Mouse (Mus musculus): ENCODE measurements around the gene Nxph4. TPM values are rescaled to one million over a fixed set of nuclear protein-coding genes. Genes with fewer than 3 reads are reported as not detected.

The Nxph4 gene
- polyA plus RNA-seq, 1 experiment from 2014 or later, result 3.0 TPM

DNA sequence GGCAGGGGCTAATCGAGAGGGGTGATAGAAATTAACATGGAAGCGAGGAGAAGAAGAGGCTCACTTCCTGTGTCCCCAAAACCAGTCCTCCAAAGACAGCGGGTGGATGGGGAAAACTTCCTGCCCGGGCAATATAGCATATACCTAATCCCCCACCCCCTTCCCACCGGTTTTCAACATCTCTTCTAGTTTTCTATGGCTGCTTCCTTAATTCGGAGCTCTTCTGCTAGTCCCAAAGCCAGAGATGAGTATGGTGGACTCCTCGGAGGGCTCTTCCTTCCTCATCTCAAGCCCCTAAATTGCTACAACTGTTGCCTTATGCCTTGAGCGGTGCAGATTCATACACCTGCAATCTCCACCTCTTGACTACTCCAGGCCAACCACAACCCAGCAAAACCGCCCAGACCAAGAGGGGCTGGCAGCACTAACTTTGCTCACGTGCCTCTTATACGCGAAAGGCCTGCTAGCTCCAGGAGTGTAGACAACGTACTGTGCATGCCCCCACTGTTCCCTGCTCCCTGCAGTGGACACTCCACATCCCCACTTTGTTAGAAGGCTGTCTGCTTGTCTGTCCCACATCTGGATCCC is 20.2 kb downstream of the Nxph4 start:
- Histone ChIP-seq H3K9me3 (no peaks in the 10 kb centered on the region), H3K9ac (no peak overlapping the region), H3K27ac (no peak overlapping the region), H3K27me3 (peaks cover 94% of the 10 kb centered on the region), H3K36me3 (peaks cover 21% of the 10 kb centered on the region), H3K4me2 (peak overlapping the region; percentile 97), H3K4me3 (peak overlapping the region; percentile 51; the same call in 1 of the 2 replicates), H3K4me1 (peaks cover 80% of the 10 kb centered on the region)
- no peak for ATAC-seq (ENCODE audit: insufficient number of reproducible peaks, insufficient read depth, low FRiP score, low TSS enrichment, low read depth)
- WGBS, result 9% methylated on average over 13 of the region's 13 CpGs

GRCm38 (mm10) chr10:127513501-127514091 is 20.8 kb downstream of the Nxph4 start:
- Histone ChIP-seq H3K27me3 (peaks cover 99% of the 10 kb centered on the region), H3K4me3 (peak overlapping the region; percentile 51), H3K9me3 (no peaks in the 10 kb centered on the region), H3K4me1 (peaks cover 86% of the 10 kb centered on the region), H3K27ac (0 out of 2 replicates have a peak overlapping the region, but pooled peaks have one; percentile 7), H3K36me3 (peaks cover 14% of the 10 kb centered on the region), H3K4me2 (peak overlapping the region; percentile 97), H3K9ac (peak overlapping the region; percentile 57)
- 1% methylated on average over 16 of the region's 16 CpGs for WGBS
- ATAC-seq (ENCODE audit: insufficient number of reproducible peaks, insufficient read depth, low FRiP score, low TSS enrichment, low read depth), result peak; percentile 17; the same call in 1 of the 2 replicates

DNA sequence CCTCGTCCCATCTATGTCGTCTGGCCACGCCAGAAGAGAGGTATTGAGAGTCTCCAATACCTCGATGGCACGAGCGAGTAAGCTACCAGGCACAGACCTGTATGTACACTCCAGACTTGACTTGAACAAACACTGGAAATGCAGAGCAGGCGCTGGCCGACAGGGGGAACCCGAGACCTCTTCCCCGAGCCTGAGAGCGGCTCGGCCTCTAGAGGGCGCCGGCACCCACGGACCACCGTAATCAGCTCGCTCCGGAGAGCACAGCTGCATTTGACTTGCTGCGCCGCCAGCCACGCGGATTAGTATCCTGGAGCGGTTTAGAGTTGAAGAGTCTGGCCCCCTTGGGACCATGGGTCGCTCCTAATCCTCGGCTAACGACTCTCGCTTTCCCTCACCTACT is 21.5 kb downstream of the Nxph4 start:
- under 1% methylated on average over 27 of the region's 27 CpGs for WGBS
- H3K4me2 ChIP-seq, result peak overlapping the region; percentile 97
- H3K9ac ChIP-seq, result peak overlapping the region; percentile 57
- H3K9me3 ChIP-seq, result no peaks in the 10 kb centered on the region
- peaks cover 99% of the 10 kb centered on the region for H3K27me3 ChIP-seq
- H3K36me3 ChIP-seq, result peaks cover 7% of the 10 kb centered on the region
- ATAC-seq (ENCODE audit: insufficient number of reproducible peaks, insufficient read depth, low FRiP score, low TSS enrichment, low read depth), result peak; percentile 29
- H3K4me3 ChIP-seq, result peak overlapping the region; percentile 51
- 0 out of 2 replicates have a peak overlapping the region, but pooled peaks have one; percentile 7 for H3K27ac ChIP-seq
- H3K4me1 ChIP-seq, result peaks cover 92% of the 10 kb centered on the region

- H3K4me1 ChIP-seq, result peaks cover 93% of the 10 kb centered on the region
- whole genome bisulfite sequencing, result under 1% methylated on average over 7 of the region's 7 CpGs
- H3K9ac ChIP-seq, result peak overlapping the region; percentile 73
Measured at GRCm38 (mm10) chr10:127512307-127512666, 22.1 kb downstream of the Nxph4 start.

DNA sequence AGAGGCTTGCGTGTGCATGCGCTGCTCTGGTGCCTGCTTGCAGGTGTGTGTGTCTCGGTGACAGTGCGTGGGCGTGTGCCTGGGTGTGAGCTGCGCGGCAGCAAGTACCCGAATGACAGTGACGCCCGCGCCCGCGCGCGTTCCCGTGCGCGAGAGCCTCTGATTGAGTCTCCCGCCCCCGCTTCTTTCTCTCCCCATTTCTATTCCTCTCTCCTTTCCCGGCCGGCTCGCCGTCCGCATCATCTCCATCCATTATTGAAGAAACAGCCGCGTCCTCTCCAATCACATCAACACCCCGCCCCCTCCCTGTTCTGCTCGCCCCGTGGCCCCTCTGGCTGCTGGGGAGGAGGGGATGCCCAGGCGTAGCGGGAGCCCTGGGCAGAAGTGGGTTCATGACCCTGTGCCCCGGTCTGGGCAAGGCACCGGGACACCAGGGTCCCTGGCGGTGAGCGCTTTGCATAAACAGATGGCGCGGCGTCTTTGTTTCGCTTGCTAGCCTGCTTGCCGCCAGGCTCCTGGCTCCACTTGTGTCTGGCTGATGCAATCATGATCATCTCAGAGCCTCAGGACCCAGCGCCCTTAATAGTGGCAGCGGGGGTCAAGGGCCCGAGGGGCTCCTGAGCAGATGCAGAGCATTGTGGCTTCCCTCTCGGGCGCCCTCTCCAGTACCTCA is 22.6 kb downstream of the Nxph4 start:
- H3K36me3 ChIP-seq, result 0 out of 2 replicates have a peak, but pooled peaks cover under 1% of the 10 kb centered on the region
- peaks cover 99% of the 10 kb centered on the region for H3K27me3 ChIP-seq
- peak overlapping the region; percentile 73 for H3K9ac ChIP-seq
- WGBS, result under 1% methylated on average over 46 of the region's 46 CpGs
- no peaks in the 10 kb centered on the region for H3K9me3 ChIP-seq
- no peak for ATAC-seq (ENCODE audit: insufficient number of reproducible peaks, insufficient read depth, low FRiP score, low TSS enrichment, low read depth)
- peak overlapping the region; percentile 51 for H3K4me3 ChIP-seq
- H3K4me1 ChIP-seq, result peaks cover 88% of the 10 kb centered on the region
- H3K27ac ChIP-seq, result no peak overlapping the region
- H3K4me2 ChIP-seq, result peak overlapping the region; percentile 97

More at GRCm38 (mm10) chr10:127512307-127512666, 22.1 kb downstream of the Nxph4 start:
- Histone ChIP-seq H3K27ac (no peak overlapping the region), H3K36me3 (0 out of 2 replicates have a peak, but pooled peaks cover 1% of the 10 kb centered on the region), H3K4me2 (peak overlapping the region; percentile 97), H3K4me3 (peak overlapping the region; percentile 51), H3K9me3 (no peaks in the 10 kb centered on the region), H3K27me3 (peaks cover 99% of the 10 kb centered on the region)
- no peak for ATAC-seq (ENCODE audit: insufficient number of reproducible peaks, insufficient read depth, low FRiP score, low TSS enrichment, low read depth)

- Histone ChIP-seq H3K27ac (no peak overlapping the region), H3K27me3 (peaks cover 95% of the 10 kb centered on the region), H3K36me3 (peaks cover 7% of the 10 kb centered on the region; the same call in 1 of the 2 replicates), H3K4me1 (peaks cover 81% of the 10 kb centered on the region), H3K4me3 (peak overlapping the region; percentile 51), H3K9ac (peak overlapping the region; percentile 73; the same call in 1 of the 2 replicates), H3K4me2 (peak overlapping the region; percentile 97), H3K9me3 (no peaks in the 10 kb centered on the region)
- 8% methylated on average over 11 of the region's 11 CpGs for WGBS
- ATAC-seq (ENCODE audit: insufficient number of reproducible peaks, insufficient read depth, low FRiP score, low TSS enrichment, low read depth), result no peak
Measured at GRCm38 (mm10) chr10:127510895-127511617, 23.3 kb downstream of the Nxph4 start.

GRCm38 (mm10) chr10:127509837-127510701 is 24.3 kb downstream of the Nxph4 start:
- ATAC-seq (ENCODE audit: insufficient number of reproducible peaks, insufficient read depth, low FRiP score, low TSS enrichment, low read depth), result no peak
- Histone ChIP-seq H3K9me3 (no peaks in the 10 kb centered on the region), H3K4me3 (peak overlapping the region; percentile 43), H3K9ac (no peak overlapping the region), H3K4me2 (peak overlapping the region; percentile 73), H3K27ac (no peak overlapping the region), H3K36me3 (peaks cover 16% of the 10 kb centered on the region; the same call in 1 of the 2 replicates), H3K27me3 (peaks cover 85% of the 10 kb centered on the region), H3K4me1 (peaks cover 73% of the 10 kb centered on the region)
- WGBS, result 6% methylated on average over 17 of the region's 17 CpGs

GRCm38 (mm10) chr10:127509051-127509836 is 25.1 kb downstream of the Nxph4 start:
- peak; percentile 22 for ATAC-seq (ENCODE audit: insufficient number of reproducible peaks, insufficient read depth, low FRiP score, low TSS enrichment, low read depth)
- WGBS, result 1% methylated on average over 35 of the region's 35 CpGs
- peaks cover 16% of the 10 kb centered on the region; the same call in 1 of the 2 replicates for H3K36me3 ChIP-seq
- H3K27ac ChIP-seq, result no peak overlapping the region
- peaks cover 77% of the 10 kb centered on the region for H3K27me3 ChIP-seq
- 0 out of 2 replicates have a peak overlapping the region, but pooled peaks have one; percentile 32 for H3K9ac ChIP-seq
- H3K4me1 ChIP-seq, result peaks cover 66% of the 10 kb centered on the region
- H3K9me3 ChIP-seq, result no peaks in the 10 kb centered on the region
- H3K4me2 ChIP-seq, result peak overlapping the region; percentile 73
- H3K4me3 ChIP-seq, result peak overlapping the region; percentile 43

DNA sequence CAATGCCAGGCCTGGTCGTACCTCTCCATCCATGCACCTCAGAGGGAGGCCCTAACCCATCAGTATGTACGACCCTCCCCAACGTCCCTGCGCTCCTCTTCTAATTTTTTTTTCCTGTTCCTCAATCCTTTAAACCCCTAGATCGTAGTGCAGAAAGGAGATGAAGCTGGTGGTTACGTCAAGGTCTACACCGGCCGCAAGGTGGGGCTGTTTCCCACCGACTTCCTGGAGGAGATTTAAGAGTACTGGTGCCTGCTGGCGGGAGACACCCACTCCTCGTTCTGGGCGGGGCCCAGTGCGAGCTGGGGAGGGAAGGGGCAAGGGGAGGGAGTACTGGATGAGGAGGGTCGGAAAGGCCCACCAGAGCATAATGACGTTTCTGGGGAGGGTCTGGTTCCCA is 26.1 kb downstream of the Nxph4 start:
- Histone ChIP-seq H3K27me3 (peaks cover 67% of the 10 kb centered on the region), H3K27ac (no peak overlapping the region), H3K4me1 (peaks cover 56% of the 10 kb centered on the region), H3K4me2 (peak overlapping the region; percentile 73), H3K4me3 (no peak overlapping the region), H3K9ac (peak overlapping the region; percentile 40; the same call in 1 of the 2 replicates), H3K36me3 (peaks cover 16% of the 10 kb centered on the region; the same call in 1 of the 2 replicates), H3K9me3 (no peaks in the 10 kb centered on the region)
- WGBS, result 5% methylated on average over 15 of the region's 15 CpGs
- no peak for ATAC-seq (ENCODE audit: insufficient number of reproducible peaks, insufficient read depth, low FRiP score, low TSS enrichment, low read depth)
